Mouse (Mus musculus): ENCODE measurements at regions not wholly inside any gene's neighbourhood (a gene's known extent, or its start where the extent isn't known, plus 50 kb on each side); places are given as distances from the start of the nearest gene placed in this dataset.
A peak's percentile ranks its signal among the peaks of the same experiment; 100 is the strongest.
"Not testable (repeated sequence)": the region's sequence is repeated elsewhere in the genome, so short reads cannot be mapped to it uniquely, and the experiment has no call there.

DNA sequence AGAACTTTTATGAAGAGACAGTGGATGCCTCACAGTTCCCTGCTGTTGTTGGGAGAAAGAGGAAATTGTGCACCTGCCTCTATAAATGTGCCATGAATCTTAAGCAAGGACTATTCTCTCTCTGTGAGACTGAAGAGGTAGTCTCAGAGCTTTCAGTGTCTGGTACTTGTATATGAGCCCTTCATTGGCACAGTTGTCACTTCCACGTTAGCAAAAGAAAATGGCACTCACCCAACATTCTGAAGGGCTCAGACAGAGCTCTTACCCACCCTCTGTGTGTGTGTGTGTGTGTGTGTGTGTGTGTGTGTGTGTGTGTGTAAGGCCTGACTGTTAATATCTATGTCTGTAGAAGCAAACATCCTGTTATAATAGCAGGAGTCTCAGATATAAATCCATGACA is 75.6 kb upstream of the Lhfpl3 start:
- DNase-seq (ENCODE audit: low read depth, low spot score): no peak

DNA sequence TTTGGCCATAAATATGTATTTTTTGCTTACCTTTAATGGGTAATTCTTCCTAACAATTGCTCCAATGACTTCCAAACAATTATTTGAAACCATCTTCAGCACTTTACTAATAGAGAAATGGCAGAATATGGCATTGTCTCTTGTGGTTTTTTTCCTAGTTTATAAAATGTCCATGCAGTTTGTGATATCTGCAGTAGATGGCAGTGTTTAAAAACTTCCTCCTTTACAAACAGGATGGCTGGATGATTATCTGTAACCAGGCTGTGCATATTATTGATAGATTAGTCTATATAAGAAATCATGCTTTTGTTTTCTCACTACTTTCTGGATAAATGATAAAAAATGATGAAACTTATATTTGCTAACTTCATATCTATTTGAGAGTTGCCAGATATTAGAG is 91.0 kb upstream of the Orc5 start:
- DNase-seq (ENCODE audit: low read depth, low spot score): peak; percentile 9

DNA sequence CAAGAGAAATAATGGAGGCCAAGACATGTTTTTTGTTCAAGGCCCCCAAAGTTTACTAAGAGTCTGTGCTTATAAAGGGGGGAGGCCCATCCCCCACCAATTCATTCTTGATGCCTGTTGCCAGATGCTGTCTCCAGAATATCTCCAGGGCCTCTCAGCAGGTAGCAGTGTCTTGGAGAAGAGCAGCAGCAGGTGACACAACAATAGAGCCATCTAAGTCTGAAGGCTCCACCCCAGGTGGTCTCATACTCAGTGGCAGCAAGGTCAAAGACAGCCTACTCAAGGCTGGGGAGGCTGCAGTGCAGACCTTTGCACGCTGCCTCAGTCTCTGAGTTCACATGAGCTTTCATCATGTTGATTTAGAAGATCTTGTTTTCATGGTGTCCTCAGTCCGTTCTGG is 66.8 kb upstream of the Orc5 start:
- not testable (repeated sequence) for DNase-seq (ENCODE audit: low read depth, low spot score)
